Mouse (Mus musculus) thymus, adult 2 months (tissue): ENCODE measurements around the gene Nsl1. TPM values are rescaled to one million over a fixed set of nuclear protein-coding genes. Genes with fewer than 3 reads are reported as not detected.

Source experiments
- DNase-seq: peaks from one replicate; pipeline ENCODE4 v3.0.0; 2021
- H3K27ac ChIP-seq: fragments of 200-500 bp; 2 replicates; pipeline ENCODE4 v1.5.1; 2012; ENCODE audit warnings: low read length, control low read depth; ENCODE audit not compliant: control insufficient read depth, insufficient read depth
- H3K27me3 ChIP-seq: fragments of 200-500 bp; 2 replicates; pipeline ENCODE4 v1.6.1; 2012; ENCODE audit warnings: mild to moderate bottlenecking, low read length, moderate library complexity, mixed read lengths; ENCODE audit not compliant: control insufficient read depth, insufficient read depth
- H3K36me3 ChIP-seq: fragments of 200-500 bp; 2 replicates; pipeline ENCODE4 v1.6.1; 2012; ENCODE audit warnings: mild to moderate bottlenecking, low read length, moderate library complexity; ENCODE audit not compliant: control insufficient read depth, insufficient read depth
- H3K4me1 ChIP-seq: fragments of 200-500 bp; replicated peaks from 2 replicates; pipeline ENCODE4 v1.6.1; 2012; ENCODE audit warnings: low read length; ENCODE audit not compliant: control insufficient read depth, insufficient read depth
- H3K4me3 ChIP-seq: fragments of 200-500 bp; 2 replicates; pipeline ENCODE4 v1.5.1; 2012; ENCODE audit warnings: mild to moderate bottlenecking, low read length, control low read depth, moderate library complexity; ENCODE audit not compliant: control insufficient read depth, insufficient read depth
- CTCF ChIP-seq: fragments of 200-500 bp; IDR thresholded peaks from 2 replicates; pipeline ENCODE4 v1.5.1; 2012; ENCODE audit warnings: mild to moderate bottlenecking, control low read depth, low read length, moderate library complexity, borderline replicate concordance; ENCODE audit not compliant: control insufficient read depth, poor library complexity, insufficient read depth; ENCODE audit errors: extremely low read depth
- POLR2A ChIP-seq: fragments of 200-500 bp; IDR thresholded peaks from 2 replicates; pipeline ENCODE4 v1.6.1; 2012; ENCODE audit warnings: mild to moderate bottlenecking, low read length, control low read depth, moderate library complexity; ENCODE audit not compliant: control insufficient read depth, poor library complexity, insufficient read depth; ENCODE audit errors: extremely low read depth
- WGBS: fragments of 180-500 bp; shearing (Covaris S2); methylation state at CpG from one replicate; pipeline ENCODE4 v1.1.7; 2018; 5-methylcytosine and 5-hydroxymethylcytosine counted together
- polyA plus RNA-seq: library from polyadenylated mRNA; depleted of rRNA; stranded (reverse); fragments of >200 nt; gene quantifications from 2 replicates; pipeline ENCODE4 v1.2.3, GENCODE M21; 2012; rRNA removed

The Nsl1 gene
- polyA plus RNA-seq, 1 experiment: 8.1 TPM

DNA sequence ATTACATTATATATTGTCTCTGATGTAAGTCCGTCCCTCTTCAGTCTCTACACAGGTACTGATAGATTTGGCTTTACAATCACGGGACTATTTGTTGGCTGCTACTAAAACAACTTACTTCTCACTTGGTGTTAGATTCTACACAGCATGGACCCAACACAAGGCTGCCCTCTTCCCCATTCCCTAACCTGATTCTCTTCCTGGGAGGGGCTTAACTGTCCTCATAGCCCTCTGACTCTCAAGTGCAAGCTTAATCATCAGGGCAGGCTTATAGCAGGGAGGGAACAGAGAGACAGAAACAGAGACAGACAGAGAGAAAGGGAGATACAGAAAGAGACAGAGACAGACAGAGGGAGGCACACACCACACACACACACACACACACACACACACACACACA is 68.9 kb downstream of the Nsl1 start:
- no peak for DNase-seq
- no peaks in the 10 kb centered on the region for H3K27me3 ChIP-seq
- no peaks in the 10 kb centered on the region for H3K4me1 ChIP-seq
- no peaks in the 10 kb centered on the region for H3K36me3 ChIP-seq
- TF ChIP-seq POLR2A: no peak
- no peak for TF ChIP-seq CTCF
- H3K4me3 ChIP-seq: no peak overlapping the region
- 79% methylated on average over 2 of the region's 2 CpGs for WGBS
- H3K27ac ChIP-seq: no peak overlapping the region

- H3K27ac ChIP-seq: no peak overlapping the region
- no peak for DNase-seq
- no peak overlapping the region for H3K4me3 ChIP-seq
- H3K27me3 ChIP-seq: no peaks in the 10 kb centered on the region
- H3K4me1 ChIP-seq: no peaks in the 10 kb centered on the region
- TF ChIP-seq POLR2A: no peak
- TF ChIP-seq CTCF: no peak
- no peaks in the 10 kb centered on the region for H3K36me3 ChIP-seq
- 84% methylated on average over 5 of the region's 5 CpGs for WGBS
Measured at GRCm38 (mm10) chr1:191132240-191132639, 69.4 kb downstream of the Nsl1 start.

- no peaks in the 10 kb centered on the region for H3K27me3 ChIP-seq
- H3K27ac ChIP-seq: no peak overlapping the region
- no peaks in the 10 kb centered on the region for H3K36me3 ChIP-seq
- H3K4me3 ChIP-seq: no peak overlapping the region
- no peak for DNase-seq
- no peaks in the 10 kb centered on the region for H3K4me1 ChIP-seq
- 4% methylated on average over 5 of the region's 5 CpGs for WGBS
- no peak for TF ChIP-seq CTCF
- no peak for TF ChIP-seq POLR2A
Measured at GRCm38 (mm10) chr1:191132934-191133333, 70.1 kb downstream of the Nsl1 start.

DNA sequence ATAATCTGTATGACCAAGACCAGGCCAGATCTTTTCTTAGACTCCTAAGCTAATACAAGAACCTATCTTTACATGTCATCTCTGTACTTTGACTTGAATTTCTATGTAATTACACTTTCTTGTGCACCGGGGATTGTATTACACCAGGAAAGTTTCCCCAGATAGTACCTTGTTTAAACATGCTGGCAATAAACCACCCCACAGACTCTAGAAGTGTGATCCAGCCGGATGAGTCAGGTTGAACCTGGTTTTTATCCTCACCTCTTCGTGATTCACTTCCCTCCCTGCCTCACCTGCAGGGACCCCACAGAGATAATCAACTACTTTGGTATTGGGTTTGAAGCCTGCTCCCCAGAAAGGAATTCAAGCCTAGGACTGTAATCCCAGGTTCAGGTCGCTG is 72.6 kb downstream of the Nsl1 start:
- TF ChIP-seq POLR2A (no peak), CTCF (no peak)
- Histone ChIP-seq H3K4me3 (no peak overlapping the region), H3K27ac (no peak overlapping the region), H3K4me1 (no peaks in the 10 kb centered on the region), H3K27me3 (no peaks in the 10 kb centered on the region), H3K36me3 (no peaks in the 10 kb centered on the region)
- WGBS: 85% methylated on average over 4 of the region's 4 CpGs
- DNase-seq: no peak

Other genes with a start within 250 kb of the Nsl1 start
- 5.9 and 7.4 TPM in 2 replicates for gene Rps6kc1, start 151.2 kb upstream of the Nsl1 start, polyA plus RNA-seq
- 36.8 and 37.7 TPM in 2 replicates for gene Angel2, start 137.9 kb upstream of the Nsl1 start, polyA plus RNA-seq
- gene Vash2, start 83.7 kb upstream of the Nsl1 start, polyA plus RNA-seq: 2.1 and 3.4 TPM in 2 replicates
- gene Flvcr1, start 36.9 kb upstream of the Nsl1 start, polyA plus RNA-seq: 56.7 and 58.9 TPM in 2 replicates
- not detected in 2 replicates for gene Spata45, start 26.4 kb upstream of the Nsl1 start, polyA plus RNA-seq
- 4.6 and 5.2 TPM in 2 replicates for gene Tatdn3, start 80 bp upstream of the Nsl1 start, polyA plus RNA-seq
- gene Batf3, start 34.8 kb downstream of the Nsl1 start, polyA plus RNA-seq: 12.6 and 18.4 TPM in 2 replicates
- gene Fam71a, start 101.8 kb downstream of the Nsl1 start, polyA plus RNA-seq: not detected in 2 replicates
- gene Atf3, start 155.0 kb downstream of the Nsl1 start, polyA plus RNA-seq: 3.2 and 4.2 TPM in 2 replicates